Mouse (Mus musculus) naive thymus-derived CD4-positive, alpha-beta T cell, adult 2 months (primary cell): ENCODE data around the gene Myof.

ENCODE experiments used
- DNase-seq: peaks from one replicate; pipeline ENCODE4 v3.0.0-alpha.2; 2011; ENCODE audit warnings: low read depth

The Myof gene

DNA sequence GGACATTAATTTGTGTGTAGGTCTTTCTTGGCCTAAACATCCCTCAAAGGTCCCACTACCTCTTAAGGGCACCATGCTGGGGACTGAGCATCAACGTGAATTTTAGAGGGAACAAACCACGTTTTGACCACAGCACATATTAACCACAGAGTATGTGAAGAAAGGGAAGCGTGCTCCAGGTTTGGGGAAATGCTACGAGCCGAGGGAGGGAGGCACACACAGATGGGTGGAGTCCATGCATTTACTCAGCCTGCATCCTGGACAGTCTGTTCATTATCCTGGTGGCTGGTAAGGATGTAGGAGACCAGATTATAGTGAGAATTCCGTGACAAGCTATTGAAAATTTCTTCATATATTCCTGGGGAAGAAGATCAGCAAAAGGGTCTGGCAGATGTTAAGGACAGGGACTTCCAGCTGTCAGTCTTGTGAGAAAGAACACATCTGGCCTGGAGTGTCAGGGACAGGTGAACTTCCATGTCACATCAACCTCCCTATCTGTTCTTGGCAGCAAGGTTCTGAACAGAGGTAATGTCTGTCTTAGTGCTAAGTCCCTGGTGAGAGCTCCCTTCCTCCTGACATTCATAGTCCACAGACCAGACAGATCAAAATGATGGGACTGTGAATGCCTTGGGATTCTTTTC, 166.7 kb downstream of the Myof start:
- DNase-seq = no peak

DNA sequence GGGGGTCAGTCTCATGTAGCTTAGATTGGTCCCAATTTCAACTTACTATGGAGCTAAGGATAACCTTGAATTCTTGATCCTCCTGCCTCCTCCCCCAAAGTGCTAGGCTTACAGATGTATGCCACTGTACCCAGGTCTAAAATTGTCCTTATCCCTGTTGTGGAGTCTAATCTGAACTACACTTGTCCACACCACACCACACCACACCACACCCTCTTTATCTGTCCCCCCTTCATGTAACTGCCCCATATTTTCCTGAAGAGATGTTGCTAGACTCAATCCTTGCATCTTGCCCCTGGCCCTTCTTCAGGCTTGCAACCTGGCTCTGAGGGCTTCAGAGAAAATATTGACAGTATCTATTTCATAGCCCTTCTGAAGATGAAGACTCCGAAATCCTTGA, 169.9 kb downstream of the Myof start:
- no peak for DNase-seq

DNA sequence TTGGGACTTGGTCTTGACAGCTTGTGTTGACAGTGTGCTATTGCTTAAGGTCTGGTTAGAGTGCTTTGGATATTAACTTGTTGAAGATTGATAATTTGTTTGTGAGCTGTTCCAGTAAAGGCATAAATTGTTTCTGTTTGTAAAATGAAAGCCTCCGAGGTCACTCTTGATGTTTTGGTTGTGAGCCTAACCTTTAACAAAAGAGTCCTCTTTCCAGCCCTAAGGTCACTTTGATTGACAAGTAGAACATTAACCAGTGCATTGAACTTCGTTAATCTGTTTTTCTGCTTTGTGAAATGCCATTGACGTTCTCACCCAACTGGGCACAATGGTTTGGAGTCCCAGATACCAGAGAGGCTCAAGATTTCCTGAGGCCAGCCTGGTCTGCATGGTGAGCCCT, 175.8 kb downstream of the Myof start:
- DNase-seq = no peak

DNA sequence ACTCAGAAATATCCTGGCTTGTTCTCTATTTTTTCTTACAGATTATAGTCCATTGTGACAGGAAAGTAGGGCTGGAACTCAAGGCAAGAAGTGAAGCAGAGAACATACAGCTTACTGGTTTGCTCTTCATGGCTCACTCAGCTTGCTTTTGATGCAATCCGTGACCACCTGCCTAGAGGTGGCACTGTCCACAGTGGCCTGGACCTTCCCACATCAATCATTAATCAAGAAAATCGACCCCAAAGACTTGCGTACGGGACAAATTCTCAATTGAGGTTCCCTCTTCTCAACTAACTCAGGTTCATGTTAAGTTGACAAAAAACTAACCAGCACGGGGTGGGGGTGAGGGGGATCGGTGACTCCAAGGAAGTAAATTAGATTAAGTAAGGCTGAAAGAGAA, 176.4 kb downstream of the Myof start:
- DNase-seq = no peak

DNA sequence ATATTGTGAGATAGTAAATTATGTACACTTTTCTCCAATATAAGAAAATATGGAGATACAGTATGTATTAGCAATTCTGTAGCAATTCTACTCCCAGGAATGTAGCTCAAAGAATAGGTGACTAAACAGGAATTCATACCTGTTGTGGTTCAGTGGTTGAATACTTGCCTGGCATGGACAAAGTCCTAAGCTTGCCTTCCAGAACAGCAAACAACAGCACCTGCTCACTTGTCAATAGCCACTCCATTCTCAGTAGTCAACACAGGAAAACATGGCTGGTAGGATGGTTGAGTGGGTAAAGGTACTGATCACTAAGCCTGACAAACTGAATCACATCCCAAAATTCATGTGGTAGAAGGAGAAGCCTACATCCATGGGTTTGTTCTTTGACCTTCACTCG, 182.2 kb downstream of the Myof start:
- DNase-seq = no peak

GRCm38 (mm10) chr19:37860267-37860666, 183.1 kb downstream of the Myof start:
- no peak for DNase-seq

GRCm38 (mm10) chr19:37858406-37859081, 184.8 kb downstream of the Myof start:
- DNase-seq = no peak

GRCm38 (mm10) chr19:37852056-37852455, 191.3 kb downstream of the Myof start:
- no peak for DNase-seq

DNA sequence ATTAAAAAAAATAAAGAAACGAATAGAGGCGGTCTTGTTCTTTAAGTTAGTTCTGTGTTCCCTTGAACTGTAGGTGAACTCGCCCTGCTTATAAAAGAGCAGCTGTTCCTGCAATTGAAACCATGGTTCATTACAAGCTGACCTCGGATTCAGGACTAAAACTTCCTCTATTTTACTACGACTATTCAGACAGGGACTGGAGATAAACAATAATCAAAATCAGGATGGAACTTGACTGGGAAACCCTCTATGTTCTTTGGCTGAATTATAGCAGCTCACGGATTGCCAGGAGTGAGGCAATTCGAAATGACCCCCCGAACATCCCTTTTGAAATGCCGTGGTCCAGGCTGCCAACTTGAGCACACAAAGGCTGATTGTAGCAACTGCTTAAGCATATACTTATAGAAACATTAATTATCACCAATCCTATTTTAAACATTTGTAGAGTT, 191.8 kb downstream of the Myof start:
- no peak for DNase-seq
